Mouse (Mus musculus): ENCODE measurements around the gene Dnaaf3. TPM values are rescaled to one million over a fixed set of nuclear protein-coding genes. Genes with fewer than 3 reads are reported as not detected.

Dnaaf3 gene
- total and polyA plus RNA-seq, 2 experiments from 2014 or later = 1.7 to 2.4 TPM

- no peak overlapping the region for H3K9ac ChIP-seq (replicated peaks; ENCODE audit: low read length, poor library complexity, severe bottlenecking)
- DNase-seq (ENCODE audit: low spot score) (no peak), ATAC-seq (ENCODE audit: low FRiP score) (no peak)
- H3K36me3 ChIP-seq (ENCODE audit: insufficient read depth, low read length) = no peaks in the 10 kb centered on the region
- H3K9me3 ChIP-seq (ENCODE audit: low read length) = no peaks in the 10 kb centered on the region
- no peak overlapping the region for H3K27ac ChIP-seq (ENCODE audit: low read depth, low read length)
- peak overlapping the region; percentile 17; the same call in 1 of the 2 replicates for H3K4me3 ChIP-seq (ENCODE audit: low read depth, low read length)
- 0 out of 2 replicates have a peak, but pooled peaks cover 2% of the 10 kb centered on the region for H3K27me3 ChIP-seq (ENCODE audit: insufficient read depth, low read length)
- no peaks in the 10 kb centered on the region for H3K4me1 ChIP-seq (ENCODE audit: insufficient read depth, low read length)
- WGBS = 37% methylated on average over 32 of the region's 32 CpGs
- H3K4me2 ChIP-seq (ENCODE audit: low read depth, low read length, poor library complexity, severe bottlenecking) = peak overlapping the region; percentile 44
- TF ChIP-seq CTCF (IDR thresholded peaks at IDR 0.05) = 0 out of 2 replicates have a peak, but pooled peaks have one; percentile 28
Measured at GRCm38 (mm10) chr7:4521231-4522003, 10.8 kb downstream of the Dnaaf3 start.

DNA sequence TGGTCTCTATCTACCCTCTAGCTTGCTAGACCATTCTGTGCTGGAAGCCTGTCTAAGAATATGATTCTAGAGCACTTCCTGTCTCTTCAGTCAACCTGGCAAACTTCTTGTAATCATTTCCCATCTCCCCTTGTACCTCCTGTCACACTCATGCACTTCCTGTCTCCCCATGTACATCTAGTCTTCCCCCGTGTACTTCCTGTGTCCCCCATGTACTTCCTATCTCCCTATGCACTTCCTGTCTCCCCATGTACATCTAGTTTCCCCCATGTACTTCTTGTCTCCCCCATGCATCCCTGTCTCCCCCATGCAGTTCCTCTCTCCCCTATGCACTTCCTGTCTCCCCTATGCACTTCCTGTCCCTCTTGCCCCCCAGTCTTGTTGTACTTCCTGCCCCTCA, 13.8 kb downstream of the Dnaaf3 start:
- 80% methylated on average over 1 of the region's 1 CpGs for WGBS
- Histone ChIP-seq H3K27ac (ENCODE audit: low read depth, low read length) (no peak overlapping the region), H3K4me3 (ENCODE audit: low read depth, low read length) (no peak overlapping the region), H3K36me3 (ENCODE audit: insufficient read depth, low read length) (no peaks in the 10 kb centered on the region), H3K9me3 (ENCODE audit: low read length) (no peaks in the 10 kb centered on the region), H3K9ac (replicated peaks; ENCODE audit: low read length, poor library complexity, severe bottlenecking) (no peak overlapping the region), H3K4me1 (ENCODE audit: insufficient read depth, low read length) (no peaks in the 10 kb centered on the region), H3K27me3 (ENCODE audit: insufficient read depth, low read length) (0 out of 2 replicates have a peak, but pooled peaks cover 2% of the 10 kb centered on the region), H3K4me2 (ENCODE audit: low read depth, low read length, poor library complexity, severe bottlenecking) (no peak overlapping the region)
- no peak for TF ChIP-seq CTCF (IDR thresholded peaks at IDR 0.05)
- ATAC-seq (ENCODE audit: low FRiP score) = no peak
- no peak for DNase-seq (ENCODE audit: low spot score)

DNA sequence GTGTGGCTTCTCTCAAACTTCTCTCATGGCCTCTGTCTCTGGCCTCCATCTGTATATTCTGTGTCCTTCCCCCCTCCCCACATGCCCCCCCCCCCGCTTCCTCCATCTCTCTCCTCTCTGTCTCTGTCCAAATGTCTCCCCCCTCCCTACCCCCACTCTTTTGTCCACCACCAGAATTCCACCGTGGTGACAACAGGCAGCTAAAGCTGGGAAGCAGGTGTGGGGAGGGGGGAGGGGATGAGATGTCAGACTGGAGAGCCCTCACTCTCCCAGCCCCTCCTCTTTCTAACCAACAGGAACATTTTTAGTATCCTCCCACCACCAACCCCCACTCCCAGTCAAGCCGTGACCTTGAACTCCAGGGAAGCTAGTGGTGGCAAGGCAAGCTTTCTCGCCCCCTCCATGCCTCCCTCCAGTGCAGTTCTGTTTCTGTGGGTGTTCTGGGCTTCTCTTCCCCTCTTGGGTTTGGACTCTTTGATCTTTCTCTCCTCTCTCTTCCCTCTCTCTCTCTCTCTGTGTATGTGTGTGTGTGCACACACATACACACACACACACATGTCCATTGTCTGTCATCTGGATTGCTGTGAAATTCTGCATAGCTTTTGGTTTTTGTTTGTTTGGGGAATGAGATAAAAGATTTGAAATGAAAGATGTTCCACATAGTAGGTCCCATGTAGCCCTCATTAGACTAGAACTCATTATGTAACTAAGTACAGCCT, 15.8 kb downstream of the Dnaaf3 start, which contains the start of gene Tnnt1:
Gene Tnnt1, minus strand, starts transcription at position 51 of the 719 bp plus-strand sequence.
- no peak for ATAC-seq (ENCODE audit: low FRiP score)
- WGBS = 27% methylated on average over 3 of the region's 4 CpGs
- TF ChIP-seq CTCF (IDR thresholded peaks at IDR 0.05) = no peak

DNA sequence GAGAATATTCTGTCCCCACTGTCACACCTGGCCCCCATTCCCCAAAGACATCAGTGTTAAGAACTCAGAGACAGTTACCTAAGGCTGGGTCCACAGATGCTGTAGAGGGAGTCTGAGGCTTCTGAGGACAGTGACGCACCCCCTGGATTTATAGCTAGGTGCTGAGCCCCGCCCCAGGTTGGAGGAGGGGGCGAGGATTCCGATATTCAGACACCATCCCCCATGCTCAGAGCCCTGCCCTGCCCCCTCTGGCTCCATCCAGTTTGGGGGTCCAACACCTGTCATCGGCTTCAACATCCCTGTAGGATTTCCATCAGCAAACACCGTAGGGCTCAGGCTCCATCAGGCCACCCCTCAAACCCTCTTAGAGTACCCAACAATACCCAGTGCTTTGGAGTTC, 16.4 kb downstream of the Dnaaf3 start:
- Histone ChIP-seq H3K4me2 (ENCODE audit: low read depth, low read length, poor library complexity, severe bottlenecking) (no peak overlapping the region), H3K27ac (ENCODE audit: low read depth, low read length) (no peak overlapping the region), H3K9me3 (ENCODE audit: low read length) (no peaks in the 10 kb centered on the region), H3K27me3 (ENCODE audit: insufficient read depth, low read length) (no peaks in the 10 kb centered on the region), H3K4me3 (ENCODE audit: low read depth, low read length) (no peak overlapping the region), H3K9ac (replicated peaks; ENCODE audit: low read length, poor library complexity, severe bottlenecking) (no peak overlapping the region), H3K36me3 (ENCODE audit: insufficient read depth, low read length) (no peaks in the 10 kb centered on the region), H3K4me1 (ENCODE audit: insufficient read depth, low read length) (no peaks in the 10 kb centered on the region)
- 63% methylated on average over 6 of the region's 6 CpGs for WGBS
- no peak for TF ChIP-seq CTCF (IDR thresholded peaks at IDR 0.05)
- no peak for ATAC-seq (ENCODE audit: low FRiP score)
- DNase-seq (ENCODE audit: low spot score) = no peak

More for the DNA sequence above, 15.8 kb downstream of the Dnaaf3 start, which contains the start of gene Tnnt1:
- H3K27ac ChIP-seq (ENCODE audit: low read depth, low read length) = no peak within 1 kb of the TSS
- no peaks in the 10 kb centered on the region for H3K4me1 ChIP-seq (ENCODE audit: insufficient read depth, low read length)
- no peaks in the 10 kb centered on the region for H3K9me3 ChIP-seq (ENCODE audit: low read length)
- H3K36me3 ChIP-seq (ENCODE audit: insufficient read depth, low read length) = no peaks in the 10 kb centered on the region
- no peak within 1 kb of the TSS for H3K9ac ChIP-seq (replicated peaks; ENCODE audit: low read length, poor library complexity, severe bottlenecking)
- DNase-seq (ENCODE audit: low spot score) = no peak
- H3K27me3 ChIP-seq (ENCODE audit: insufficient read depth, low read length) = 0 out of 2 replicates have a peak, but pooled peaks cover under 1% of the 10 kb centered on the region
- H3K4me2 ChIP-seq (ENCODE audit: low read depth, low read length, poor library complexity, severe bottlenecking) = no peak within 1 kb of the TSS
- H3K4me3 ChIP-seq (ENCODE audit: low read depth, low read length) = no peak within 1 kb of the TSS

DNA sequence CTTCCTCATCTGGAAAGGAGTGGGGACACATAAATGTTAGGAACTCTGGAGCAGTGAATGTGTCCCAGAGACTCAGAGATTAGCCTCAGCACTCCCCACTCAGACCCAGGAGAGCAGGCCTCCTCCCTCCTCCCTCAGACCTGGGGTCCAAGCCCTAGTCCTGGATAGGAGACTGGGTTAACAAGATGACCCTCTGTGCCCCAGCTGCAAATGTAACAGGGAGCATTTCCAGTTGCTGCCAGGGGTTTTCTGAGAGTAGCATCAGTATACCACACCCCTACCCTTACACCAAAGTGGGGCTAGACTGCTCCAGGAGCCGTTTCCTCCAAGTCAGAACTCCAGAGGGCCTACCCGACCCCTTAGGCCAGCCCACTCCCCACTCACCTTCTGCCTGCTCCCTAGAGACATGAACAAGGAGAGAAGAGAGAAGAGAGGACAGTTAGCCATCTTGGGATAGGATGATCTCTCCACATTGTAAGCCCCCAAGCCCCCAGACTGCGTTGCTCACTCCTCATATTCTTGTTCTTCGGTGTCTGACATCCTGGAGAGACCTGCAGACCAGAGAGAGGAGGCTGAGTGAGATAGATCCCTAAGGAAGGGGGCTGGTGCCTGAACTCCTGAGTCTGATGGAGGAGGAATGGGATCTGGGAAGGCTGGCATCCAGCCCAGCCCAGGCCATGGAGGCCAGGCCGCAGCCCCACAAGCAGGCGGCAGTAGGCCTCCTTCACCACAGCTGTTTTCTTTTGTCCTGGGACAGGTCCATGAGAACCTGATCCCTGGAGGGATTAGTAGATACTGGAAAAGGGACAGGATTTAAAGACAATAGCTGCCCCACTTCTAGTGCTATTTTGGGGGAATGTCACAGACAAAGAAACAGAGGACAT, 18.2 kb downstream of the Dnaaf3 start:
- no peak for ATAC-seq (ENCODE audit: low FRiP score)
- 43% methylated on average over 6 of the region's 6 CpGs for WGBS
- H3K4me3 ChIP-seq (ENCODE audit: low read depth, low read length) = no peak overlapping the region
- H3K4me1 ChIP-seq (ENCODE audit: insufficient read depth, low read length) = no peaks in the 10 kb centered on the region
- H3K27ac ChIP-seq (ENCODE audit: low read depth, low read length) = no peak overlapping the region
- H3K9ac ChIP-seq (replicated peaks; ENCODE audit: low read length, poor library complexity, severe bottlenecking) = no peak overlapping the region
- no peak overlapping the region for H3K4me2 ChIP-seq (ENCODE audit: low read depth, low read length, poor library complexity, severe bottlenecking)
- TF ChIP-seq CTCF (IDR thresholded peaks at IDR 0.05) = no peak
- DNase-seq (ENCODE audit: low spot score) = no peak
- no peaks in the 10 kb centered on the region for H3K9me3 ChIP-seq (ENCODE audit: low read length)
- no peaks in the 10 kb centered on the region for H3K36me3 ChIP-seq (ENCODE audit: insufficient read depth, low read length)
- no peaks in the 10 kb centered on the region for H3K27me3 ChIP-seq (ENCODE audit: insufficient read depth, low read length)

All from midbrain, postnatal 0 days (tissue).